Mouse (Mus musculus) erythroblast, embryonic 14.5 days (primary cell): ENCODE data around the gene Hoxd1.

ENCODE experiments used
- GATA1 ChIP-seq: IDR thresholded peaks from 2 replicates; pipeline ENCODE4 v1.6.1; 2012; ENCODE audit warnings: low read length, inconsistent platforms, mixed read lengths
- TAL1 ChIP-seq: IDR thresholded peaks from 3 replicates; pipeline ENCODE4 v1.6.1; 2012; ENCODE audit warnings: low read length, inconsistent platforms, mixed read lengths

DNA sequence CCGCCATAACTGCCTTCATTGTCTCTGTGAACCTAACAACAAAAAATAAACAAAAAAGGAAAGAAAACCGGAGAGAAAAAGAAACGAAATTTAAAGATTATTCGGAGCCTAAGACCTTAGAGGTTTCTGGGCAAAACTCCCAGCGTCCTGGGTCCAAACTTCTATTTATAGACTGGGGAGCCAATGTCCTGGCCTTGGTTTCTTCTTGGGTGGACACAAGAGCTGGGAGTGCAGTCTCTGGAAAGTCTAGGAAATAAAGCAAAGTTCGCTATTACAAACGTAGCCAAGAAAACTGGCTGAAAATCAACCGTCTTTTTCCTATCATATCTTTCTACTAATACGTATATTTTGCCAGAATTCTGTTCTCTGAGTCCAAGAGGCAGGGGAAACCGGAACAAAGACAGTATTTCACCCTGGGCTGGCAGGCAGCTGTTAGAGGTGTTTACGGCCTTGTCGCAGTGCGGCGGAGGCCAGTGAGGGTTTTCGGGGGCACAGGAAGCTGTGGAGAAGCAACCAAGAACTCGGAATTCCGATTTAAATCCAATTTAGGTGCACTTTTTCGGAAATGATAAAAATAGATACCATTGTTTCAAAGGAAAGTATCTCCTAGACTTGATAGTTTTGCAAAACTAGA lies 48.5 kb upstream of the Hoxd1 start:
- TF ChIP-seq GATA1 (no peak), TAL1 (no peak)
